Mouse (Mus musculus): ENCODE data around the gene Cpeb4.

Cpeb4 gene

DNA sequence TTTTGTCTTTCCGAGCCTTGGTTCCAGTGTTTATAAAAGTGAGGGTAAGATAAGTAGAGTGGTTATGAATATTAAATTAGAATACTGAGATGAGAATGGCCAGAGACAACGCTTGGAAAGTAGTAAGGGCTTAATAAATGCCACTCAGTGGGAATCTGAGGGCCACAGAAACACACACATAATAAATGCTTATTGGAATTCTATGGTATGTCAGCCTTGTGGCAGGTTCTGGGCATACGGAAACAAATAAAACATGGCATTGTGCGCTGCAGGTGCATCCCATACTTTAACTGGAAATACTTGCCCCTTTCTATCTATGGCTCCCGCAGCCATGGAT, 24.6 kb upstream of the Cpeb4 start:
- no peak for DNase-seq

DNA sequence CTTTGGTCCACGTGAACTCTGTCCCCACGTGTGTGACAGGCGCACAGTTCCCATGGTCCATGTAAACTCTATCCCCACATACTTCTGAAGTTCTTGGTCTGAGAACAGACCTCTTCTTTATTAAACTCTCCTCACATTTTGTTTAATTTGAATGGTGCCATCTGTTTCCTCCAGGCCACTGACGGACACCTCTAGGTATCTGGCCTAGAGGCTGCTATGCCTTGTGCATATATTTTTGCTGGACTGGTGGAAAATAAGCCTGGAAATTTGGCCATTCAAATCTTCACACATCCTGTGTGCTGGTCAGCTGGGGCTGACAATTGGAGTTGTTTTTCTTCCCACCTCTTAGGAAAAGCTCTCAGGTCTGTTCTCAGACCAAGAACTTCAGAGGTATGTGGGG, 23.3 kb upstream of the Cpeb4 start:
- DNase-seq = no peak

GRCm38 (mm10) chr11:31850156-31850775, 21.7 kb upstream of the Cpeb4 start:
- no peak for DNase-seq

DNA sequence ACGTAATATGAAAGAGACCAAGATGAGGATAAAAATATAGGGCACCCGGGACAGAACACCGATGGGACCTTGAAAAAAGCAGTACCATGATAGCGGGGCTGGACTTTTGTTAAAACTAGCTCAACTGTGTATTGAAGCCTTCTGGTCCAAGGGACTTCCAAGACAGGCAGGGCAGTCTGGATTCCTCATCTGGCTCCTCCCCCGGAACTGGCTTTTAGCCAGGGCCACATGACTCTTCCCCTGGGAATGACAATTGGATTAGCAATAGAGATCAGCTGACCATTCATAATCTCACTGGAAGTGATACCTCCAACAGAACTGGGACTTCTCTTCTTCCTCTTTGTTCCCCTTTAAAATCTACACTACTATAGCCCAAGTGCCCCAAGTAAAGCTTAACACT, 21.0 kb upstream of the Cpeb4 start:
- DNase-seq = peak; percentile 55

GRCm38 (mm10) chr11:31851702-31852560, 20.1 kb upstream of the Cpeb4 start:
- peak; percentile 33 for DNase-seq

GRCm38 (mm10) chr11:31854955-31855354, 17.1 kb upstream of the Cpeb4 start:
- no peak for DNase-seq

GRCm38 (mm10) chr11:31857479-31857878, 14.5 kb upstream of the Cpeb4 start:
- no peak for DNase-seq

- DNase-seq = no peak
Observed at GRCm38 (mm10) chr11:31861149-31861890, 10.7 kb upstream of the Cpeb4 start.

DNA sequence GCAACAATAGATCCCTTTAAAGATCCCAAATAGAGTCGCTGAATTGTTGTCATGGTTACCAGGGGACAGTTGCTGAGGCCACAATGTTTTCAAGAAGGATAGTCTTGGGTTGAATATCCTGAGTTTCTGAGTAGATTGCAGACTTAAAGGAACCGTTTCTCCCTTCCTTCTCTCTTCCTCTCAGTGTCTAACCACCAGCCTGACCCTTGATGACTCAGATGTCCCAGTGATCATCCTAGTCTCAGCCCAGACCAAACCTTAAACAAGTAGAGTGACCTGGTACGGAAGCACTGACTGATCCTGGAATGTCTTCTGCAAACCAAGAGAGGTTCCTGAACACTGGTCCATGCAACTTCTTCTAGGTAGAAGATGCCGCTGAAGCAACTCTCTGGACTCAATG, 4.0 kb upstream of the Cpeb4 start:
- no peak for DNase-seq

DNA sequence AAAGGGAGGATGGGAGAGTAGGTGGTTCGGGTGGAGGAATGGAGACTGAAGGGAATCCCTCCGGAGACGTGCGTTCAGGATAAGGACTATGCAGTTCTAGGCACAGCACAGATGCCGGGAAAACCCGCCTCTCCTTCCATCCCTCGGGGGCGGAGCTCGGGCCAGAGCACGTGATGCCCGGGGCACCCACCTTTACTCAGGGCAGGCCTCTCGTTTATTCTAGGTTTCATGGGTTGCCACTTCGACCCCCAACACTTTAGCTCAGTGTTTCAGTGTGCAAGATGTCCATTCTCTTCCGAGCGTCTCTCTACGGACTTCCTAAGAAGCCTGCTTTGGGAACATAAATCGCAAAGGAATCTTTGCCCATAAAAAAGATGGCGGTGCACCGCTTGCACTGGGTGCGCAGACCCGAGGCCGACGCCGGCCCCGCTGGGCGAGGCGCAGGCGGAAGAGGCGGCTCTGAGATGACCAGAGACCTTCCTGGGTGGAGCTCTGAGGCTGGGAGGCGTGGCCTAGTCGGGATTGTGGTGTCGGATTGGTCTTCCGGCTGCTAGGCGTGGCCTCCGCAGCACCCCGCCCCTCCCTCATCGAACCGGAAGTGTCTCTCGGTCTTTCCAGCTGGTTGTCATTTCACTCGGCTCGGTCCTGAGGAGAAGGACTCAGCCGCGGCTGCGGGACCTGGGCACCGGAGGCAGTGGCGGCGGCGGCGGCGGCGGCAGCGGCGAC, 1.6 kb upstream of the Cpeb4 start:
- peak; percentile 98 for DNase-seq

- DNase-seq = peak; percentile 44
Observed at GRCm38 (mm10) chr11:31871135-31871541, 873 bp upstream of the Cpeb4 start.

DNA sequence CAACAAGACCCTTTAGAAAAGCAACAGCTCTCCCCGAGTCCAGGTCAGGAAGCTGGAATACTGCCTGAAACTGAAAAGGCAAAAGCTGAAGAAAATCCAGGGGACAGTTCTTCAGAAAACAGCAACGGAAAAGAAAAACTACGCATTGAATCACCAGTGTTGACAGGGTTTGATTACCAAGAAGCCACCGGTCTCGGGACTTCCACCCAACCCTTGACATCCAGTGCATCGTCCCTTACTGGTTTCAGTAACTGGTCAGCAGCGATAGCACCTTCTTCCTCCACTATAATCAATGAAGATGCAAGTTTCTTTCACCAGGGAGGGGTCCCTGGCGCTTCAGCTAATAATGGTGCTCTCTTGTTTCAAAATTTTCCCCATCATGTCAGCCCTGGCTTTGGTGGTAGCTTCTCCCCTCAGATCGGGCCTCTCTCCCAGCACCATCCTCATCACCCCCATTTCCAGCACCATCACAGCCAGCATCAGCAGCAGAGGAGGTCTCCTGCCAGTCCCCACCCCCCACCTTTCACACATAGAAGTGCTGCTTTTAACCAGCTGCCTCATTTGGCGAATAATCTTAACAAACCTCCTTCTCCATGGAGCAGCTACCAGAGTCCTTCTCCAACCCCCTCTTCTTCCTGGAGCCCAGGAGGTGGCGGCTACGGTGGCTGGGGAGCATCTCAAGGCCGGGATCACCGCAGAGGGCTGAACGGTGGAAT, 693 bp downstream of the Cpeb4 start:
- DNase-seq = peak; percentile 7

DNA sequence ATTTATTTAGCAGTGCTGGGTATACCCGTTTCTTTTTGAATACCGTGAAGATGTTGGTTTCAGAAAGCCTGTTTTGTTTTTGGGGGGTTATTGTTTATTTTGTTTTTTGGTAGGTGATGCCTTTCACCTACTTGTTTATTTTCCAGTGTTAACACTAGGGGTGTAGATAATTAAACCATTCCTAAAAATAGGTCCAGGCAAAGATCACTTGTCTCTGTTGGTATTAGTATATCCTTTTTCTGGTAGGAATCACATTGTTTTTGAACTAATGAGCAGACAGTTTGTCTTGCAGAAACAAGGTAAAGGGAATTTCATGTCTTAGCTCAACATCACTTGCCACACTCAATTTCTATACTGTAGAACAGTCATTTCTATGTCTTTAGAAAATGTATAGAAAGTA, 2.1 kb downstream of the Cpeb4 start:
- no peak for DNase-seq

DNA sequence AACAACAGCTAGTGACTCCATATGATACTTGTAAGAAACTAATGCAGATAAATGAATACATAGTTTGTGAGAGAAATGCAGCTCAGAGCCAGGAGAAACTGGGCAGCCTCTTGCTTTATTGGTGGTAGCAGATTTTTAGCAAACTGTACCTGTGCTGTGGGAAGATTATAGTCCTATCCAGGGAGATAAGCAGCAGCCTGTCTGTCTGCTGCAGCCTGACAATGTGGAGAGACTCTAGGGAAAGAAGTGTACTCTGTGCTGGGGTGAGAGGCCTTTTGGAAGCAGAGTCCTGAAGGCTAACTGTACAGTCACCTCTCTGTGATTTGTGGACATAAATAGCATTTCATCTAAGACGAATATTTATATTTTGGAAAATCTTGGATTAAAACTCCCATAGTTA, 11.7 kb downstream of the Cpeb4 start:
- no peak for DNase-seq

DNA sequence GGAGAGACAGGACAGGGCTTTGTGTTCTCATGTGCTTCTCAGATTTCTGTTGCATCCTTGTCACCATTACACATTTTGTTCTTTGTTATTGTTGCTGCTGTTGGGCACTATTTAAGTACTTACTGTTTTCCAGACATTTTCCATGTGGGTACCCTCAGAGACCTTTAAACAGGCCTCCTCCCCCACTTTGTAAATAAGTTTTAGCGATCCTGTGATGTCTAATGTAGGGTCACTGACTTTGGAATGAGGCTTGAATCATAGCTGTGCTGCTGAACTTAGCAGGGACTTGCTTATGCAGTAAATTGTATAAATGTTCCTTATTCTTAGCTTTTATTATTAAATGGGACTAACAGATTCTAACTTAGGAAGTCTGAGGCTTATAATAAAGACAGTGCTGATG, 13.8 kb downstream of the Cpeb4 start:
- no peak for DNase-seq

DNA sequence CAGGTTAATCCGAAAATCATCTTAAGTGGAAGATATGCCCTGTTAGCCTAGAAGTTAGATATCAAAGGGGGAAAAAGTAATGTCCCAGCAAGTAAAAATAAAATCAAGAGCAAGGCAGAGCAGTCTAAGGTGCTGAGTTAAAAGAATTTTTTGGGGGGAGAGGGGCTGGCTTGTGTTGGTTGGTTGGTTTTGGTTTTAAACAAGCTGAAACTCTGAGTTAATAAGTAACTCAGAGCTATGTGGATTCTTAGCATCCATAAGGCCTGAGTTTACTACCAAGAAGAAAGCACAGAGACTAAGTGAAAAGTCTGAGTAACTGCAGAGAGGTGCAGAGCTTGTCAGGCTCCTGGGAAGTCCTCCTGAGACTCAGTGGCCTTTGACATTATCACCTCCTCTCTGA, 16.2 kb downstream of the Cpeb4 start:
- DNase-seq = no peak

GRCm38 (mm10) chr11:31892152-31892551, 20.1 kb downstream of the Cpeb4 start:
- no peak for DNase-seq

DNA sequence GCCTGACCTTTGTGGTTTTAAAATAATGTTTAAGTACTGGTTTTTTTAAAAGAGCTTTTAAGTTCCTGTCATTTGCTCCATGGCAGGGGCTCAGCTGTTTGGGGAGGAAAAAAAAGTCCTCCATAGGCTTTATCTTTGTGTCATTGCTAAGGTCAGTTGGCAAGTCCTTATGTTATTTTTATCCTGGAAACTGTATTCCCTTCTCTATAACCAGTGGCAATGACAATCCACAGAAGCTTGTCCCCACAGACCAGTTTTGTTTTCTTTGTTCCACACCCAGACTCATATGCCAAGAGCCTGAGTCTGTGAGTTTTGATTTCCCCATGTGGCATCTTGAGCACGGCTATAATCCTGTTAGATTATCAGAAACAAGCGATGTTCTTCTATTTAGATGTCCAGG, 21.6 kb downstream of the Cpeb4 start:
- DNase-seq = no peak

DNA sequence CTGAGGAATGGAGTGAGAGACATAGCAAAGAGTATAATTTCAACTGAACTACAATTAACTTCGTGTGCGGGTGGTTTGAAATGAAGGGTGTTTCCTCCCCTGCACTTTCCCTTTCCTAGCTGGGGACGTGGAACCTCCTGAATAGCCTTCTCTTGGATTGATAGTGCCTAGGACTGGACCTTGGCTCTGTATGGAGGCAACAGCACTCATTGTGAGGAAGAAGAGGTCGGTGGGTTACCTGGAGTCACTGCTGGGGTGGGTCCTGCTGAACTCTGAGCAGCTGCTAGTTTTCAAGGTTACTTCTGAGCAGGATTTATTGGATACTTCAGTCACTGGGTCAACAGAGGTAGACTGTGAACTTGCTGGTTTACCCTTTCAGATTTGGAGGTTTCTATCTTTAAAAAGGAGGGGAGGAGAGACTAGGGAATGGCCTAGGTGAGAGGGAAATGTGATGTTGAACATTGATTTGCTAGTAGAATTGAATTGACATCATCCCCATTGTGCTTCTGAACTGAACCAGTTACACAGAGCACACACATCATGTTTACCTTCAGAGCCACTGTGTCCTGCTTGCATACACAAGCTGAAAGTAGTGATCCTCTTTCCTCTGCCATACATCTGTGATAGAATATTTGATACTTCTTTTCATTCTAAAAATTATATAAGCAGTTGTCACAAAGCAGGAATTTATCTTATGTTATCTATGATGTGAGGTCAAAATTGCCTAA, 24.2 kb downstream of the Cpeb4 start:
- no peak for DNase-seq

DNA sequence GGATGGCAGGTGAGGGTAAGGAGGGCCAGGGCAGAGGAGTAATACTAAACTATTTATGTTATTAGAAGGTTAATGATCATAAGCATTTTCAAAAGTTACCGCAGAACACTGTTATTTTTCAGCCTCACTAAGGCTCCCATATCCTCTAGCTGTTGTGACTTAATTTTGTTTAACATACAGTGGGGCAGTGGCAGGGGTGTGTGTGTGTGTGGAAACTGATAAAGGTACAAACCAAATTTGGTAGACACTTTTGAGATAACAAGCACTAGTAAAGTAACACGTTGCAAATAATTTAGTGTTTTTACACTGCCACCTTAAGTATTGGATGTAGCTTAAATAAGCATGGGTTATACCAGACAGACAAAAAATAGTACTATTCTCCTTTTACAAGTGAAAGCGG, 24.9 kb downstream of the Cpeb4 start:
- DNase-seq = no peak

GRCm38 (mm10) chr11:31899166-31899565, 27.2 kb downstream of the Cpeb4 start:
- DNase-seq = no peak

DNA sequence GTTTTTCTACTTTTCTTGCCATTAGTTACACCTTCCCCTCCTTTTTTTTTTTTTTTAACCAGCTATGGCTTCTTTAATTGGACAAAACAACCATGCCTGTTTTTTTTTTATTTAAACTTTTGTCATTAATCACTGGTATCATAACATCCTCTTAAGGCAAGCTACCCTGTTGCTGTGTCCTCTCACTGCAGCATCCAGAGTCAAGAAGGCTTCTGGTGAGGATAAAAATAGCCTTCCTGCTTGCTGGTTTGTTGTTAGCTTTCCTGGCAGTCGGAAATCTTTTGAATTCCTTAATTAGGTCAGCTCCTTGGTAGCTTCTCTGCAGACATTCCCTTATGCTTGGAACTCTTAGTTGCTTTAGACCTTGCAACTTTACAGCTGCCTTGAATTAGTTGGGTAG, 28.7 kb downstream of the Cpeb4 start:
- no peak for DNase-seq

Measured in lung, postnatal 14 days (tissue).